8 mouse cellular contexts compared by ENCODE assay signal in genomic region chr17:30497525-30498375, GRCm38 (mm10).
DNase-seq lines count a peak whose midpoint lies in the region; ATAC-seq and TF ChIP-seq lines count a peak whose summit lies in the region.

No protein-coding gene starts in this region.

- no peak overlapping the region for H3K4me3 ChIP-seq in forebrain, postnatal 0 days (ENCODE audit: low read depth, low read length)
- no peak overlapping the region for H3K4me3 ChIP-seq in midbrain, embryonic 16.5 days (ENCODE audit: low read depth, low read length)
- no peak overlapping the region for H3K4me3 ChIP-seq in kidney, embryonic 14.5 days (ENCODE audit: low read length)

- H3K9ac ChIP-seq in forebrain, postnatal 0 days, result no peak overlapping the region
- H3K9ac ChIP-seq in midbrain, embryonic 16.5 days (ENCODE audit: low read depth, low read length), result peak overlapping the region; percentile 38; the same call in 1 of the 2 replicates
- no peak overlapping the region for H3K9ac ChIP-seq in kidney, embryonic 14.5 days (ENCODE audit: low read depth, low read length)

- TF ChIP-seq CTCF in forebrain, postnatal 0 days (IDR thresholded peaks at IDR 0.05; ENCODE audit: low read depth), result no peak

- no peak overlapping the region for H3K4me2 ChIP-seq in forebrain, postnatal 0 days (ENCODE audit: low read depth)
- no peak overlapping the region for H3K4me2 ChIP-seq in midbrain, embryonic 16.5 days (ENCODE audit: low read length)
- no peak overlapping the region for H3K4me2 ChIP-seq in kidney, embryonic 14.5 days (replicated peaks; ENCODE audit: low read depth, low read length)

- ATAC-seq in forebrain, postnatal 0 days, result peak; percentile 89
- ATAC-seq in midbrain, embryonic 16.5 days, result no peak
- no peak for ATAC-seq in kidney, embryonic 14.5 days (ENCODE audit: low FRiP score, low TSS enrichment)

- H3K27me3 ChIP-seq in forebrain, postnatal 0 days (ENCODE audit: insufficient read depth, low read length), result no peaks in the 10 kb centered on the region
- no peaks in the 10 kb centered on the region for H3K27me3 ChIP-seq in midbrain, embryonic 16.5 days (ENCODE audit: control insufficient read depth, insufficient read depth, low read depth, low read length)
- H3K27me3 ChIP-seq in kidney, embryonic 14.5 days (ENCODE audit: control insufficient read depth, insufficient read depth, low read length), result no peaks in the 10 kb centered on the region

- H3K36me3 ChIP-seq in forebrain, postnatal 0 days (ENCODE audit: insufficient read depth), result no peaks in the 10 kb centered on the region
- H3K36me3 ChIP-seq in midbrain, embryonic 16.5 days (ENCODE audit: control insufficient read depth, insufficient read depth, low read length), result no peaks in the 10 kb centered on the region
- no peaks in the 10 kb centered on the region; the same call in 1 of the 2 replicates for H3K36me3 ChIP-seq in kidney, embryonic 14.5 days (ENCODE audit: control insufficient read depth, insufficient read depth, low read length)

- peaks cover 19% of the 10 kb centered on the region for H3K4me1 ChIP-seq in forebrain, postnatal 0 days (ENCODE audit: insufficient read depth)
- H3K4me1 ChIP-seq in midbrain, embryonic 16.5 days (ENCODE audit: control insufficient read depth, insufficient read depth, low read length), result peaks cover 15% of the 10 kb centered on the region
- H3K4me1 ChIP-seq in kidney, embryonic 14.5 days (ENCODE audit: control insufficient read depth, insufficient read depth, low read length), result no peaks in the 10 kb centered on the region

- DNase-seq in cerebellum, postnatal 10 days, result peak; percentile 53 to 62
- no peak for DNase-seq in cerebellum, postnatal 36 days
- peak; percentile 83 for DNase-seq in forebrain, postnatal 0 days
- DNase-seq in layer of hippocampus, postnatal 14 days (ENCODE audit: low spot score in 2 of 2), result peak; percentile 75 to 91
- DNase-seq in urinary bladder, adult 2 months (ENCODE audit: low spot score), result no peak
- DNase-seq in spleen, adult 18-20 months, result no peak

- 0 out of 2 replicates have a peak overlapping the region, but pooled peaks have one; percentile 15 for H3K27ac ChIP-seq in forebrain, postnatal 0 days (ENCODE audit: low read depth, low read length)
- H3K27ac ChIP-seq in midbrain, embryonic 16.5 days (ENCODE audit: low read length), result peak overlapping the region; percentile 46
- H3K27ac ChIP-seq in kidney, embryonic 14.5 days (ENCODE audit: low read depth, low read length), result no peak overlapping the region

- H3K9me3 ChIP-seq in forebrain, postnatal 0 days (ENCODE audit: low read length), result no peaks in the 10 kb centered on the region
- H3K9me3 ChIP-seq in midbrain, embryonic 16.5 days (replicated peaks; ENCODE audit: control insufficient read depth, low read length, poor library complexity, severe bottlenecking), result no peaks in the 10 kb centered on the region
- H3K9me3 ChIP-seq in kidney, embryonic 14.5 days (ENCODE audit: control insufficient read depth, low read length), result no peaks in the 10 kb centered on the region

- 14% methylated on average over 11 of the region's 11 CpGs for WGBS in forebrain, postnatal 0 days
- WGBS in midbrain, embryonic 16.5 days, result 16% methylated on average over 11 of the region's 11 CpGs
- WGBS in kidney, embryonic 14.5 days, result 70% methylated on average over 11 of the region's 11 CpGs

Comparison
In these comparisons a context has a peak if more than half of its experiments do, and no peak if none do; other contexts are left out.
1. DNase-seq: peak in cerebellum, postnatal 10 days (2 of 2), forebrain, postnatal 0 days (single experiment) and layer of hippocampus, postnatal 14 days (2 of 2); none in cerebellum, postnatal 36 days (0 of 2), urinary bladder, adult 2 months (single experiment) and spleen, adult 18-20 months (0 of 2).